In the genomic region with DNA sequence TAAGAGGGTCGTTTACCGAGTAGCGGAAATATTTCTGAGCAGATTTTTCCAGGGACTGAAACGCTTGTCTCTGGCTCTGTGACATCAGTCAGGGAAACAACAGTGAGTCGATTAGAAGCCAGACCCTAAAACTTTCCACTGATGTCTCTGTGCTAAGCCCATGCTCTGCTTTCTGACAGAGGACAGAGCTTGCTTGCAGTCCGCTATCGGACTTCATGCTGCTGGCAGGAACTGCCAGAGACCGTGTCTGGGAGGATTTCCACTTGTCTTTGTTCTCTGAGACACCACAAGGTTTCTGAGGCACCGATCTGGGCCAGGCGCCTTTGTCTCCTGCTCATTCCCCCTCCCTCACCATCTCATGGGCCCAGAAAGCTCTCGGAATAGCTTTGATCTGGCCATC, we compare ENCODE assay signal across 10 mouse cellular contexts. TPM values are rescaled to one million over a fixed set of nuclear protein-coding genes. Genes with fewer than 3 reads are reported as not detected.
A peak's percentile ranks its signal among the peaks of the same experiment; 100 is the strongest.
DNase-seq lines count a peak whose midpoint lies in the region; ATAC-seq lines count a peak whose summit lies in the region.
"Had no signal": no experiment of that assay in that cellular context is flagged by ENCODE, and none has a peak within 500 bp of the region (broad histone marks: within the 10 kb centered on the region; RNA-seq: fewer than 3 reads in every experiment).

No protein-coding gene starts in this region.

- H3K9ac ChIP-seq in heart, embryonic 16.5 days (ENCODE audit: low read length) = peak overlapping the region; percentile 2; the same call in 1 of the 2 replicates
- H3K9ac ChIP-seq in midbrain, embryonic 12.5 days (replicated peaks) = no peak overlapping the region

- WGBS in heart, embryonic 16.5 days = 25% methylated on average over 11 of the region's 11 CpGs
- WGBS in midbrain, embryonic 12.5 days = 27% methylated on average over 11 of the region's 11 CpGs

- no peak overlapping the region for H3K4me2 ChIP-seq in heart, embryonic 16.5 days (ENCODE audit: low read depth, low read length)
- H3K4me2 ChIP-seq in midbrain, embryonic 12.5 days (replicated peaks) = no peak overlapping the region

- no peaks in the 10 kb centered on the region for H3K27me3 ChIP-seq in heart, embryonic 16.5 days (ENCODE audit: control insufficient read depth, insufficient read depth, low read length)
- H3K27me3 ChIP-seq in midbrain, embryonic 12.5 days = no peaks in the 10 kb centered on the region

- H3K36me3 ChIP-seq in heart, embryonic 16.5 days (ENCODE audit: control insufficient read depth, insufficient read depth) = peaks cover 9% of the 10 kb centered on the region
- no peaks in the 10 kb centered on the region for H3K36me3 ChIP-seq in midbrain, embryonic 12.5 days

- no peaks in the 10 kb centered on the region for H3K9me3 ChIP-seq in heart, embryonic 16.5 days (replicated peaks; ENCODE audit: control insufficient read depth, low read length)
- H3K9me3 ChIP-seq in midbrain, embryonic 12.5 days = no peaks in the 10 kb centered on the region

- peak; percentile 50 for DNase-seq in embryo, embryonic 10.5 days (ENCODE audit: low spot score)
- no peak for DNase-seq in embryo, embryonic 11 days
- peak; percentile 68 for DNase-seq in kidney, postnatal 14 days
- no peak for DNase-seq in kidney, adult 18-20 months
- no peak for DNase-seq in testis, postnatal 10 days (ENCODE audit: low spot score)
- no peak for DNase-seq in cerebellum, adult 11-12 months
- DNase-seq: gastrocnemius, postnatal 25 days had no signal

- H3K4me3 ChIP-seq in heart, embryonic 16.5 days (ENCODE audit: low read length) = no peak overlapping the region
- H3K4me3 ChIP-seq in midbrain, embryonic 12.5 days = no peak overlapping the region

- peaks cover 18% of the 10 kb centered on the region for H3K4me1 ChIP-seq in heart, embryonic 16.5 days (ENCODE audit: control insufficient read depth, insufficient read depth, low read length)
- 0 out of 2 replicates have a peak, but pooled peaks cover 3% of the 10 kb centered on the region for H3K4me1 ChIP-seq in midbrain, embryonic 12.5 days

- ATAC-seq in heart, embryonic 16.5 days (replicated peaks; ENCODE audit: extremely low read depth, insufficient read depth, low FRiP score) = peak; percentile 65
- no peak for ATAC-seq in midbrain, embryonic 12.5 days (ENCODE audit: low FRiP score, low read depth)

- peak overlapping the region; percentile 70 for H3K27ac ChIP-seq in heart, embryonic 16.5 days (ENCODE audit: low read length)
- H3K27ac ChIP-seq in midbrain, embryonic 12.5 days (replicated peaks) = peak overlapping the region; percentile 64
- H3K27ac ChIP-seq: macrophage had no signal

RNA-seq across cellular contexts. Expression of a gene that starts 21.4 kb away (rescaled TPM):
- 170 and 176 TPM in 2 replicates for polyA plus RNA-seq in heart, embryonic 16.5 days (2015; fragmentation: Nextera tagmentation; extraction: Ambion mirVana)
- 27.7 and 29.5 TPM in 2 replicates for polyA plus RNA-seq in midbrain, embryonic 12.5 days (2016; fragmentation: Nextera tagmentation; extraction: Ambion mirVana)

RNA-seq across cellular contexts. Expression of a gene that starts 36.2 kb away (rescaled TPM):
- polyA plus RNA-seq in heart, embryonic 16.5 days (2015; fragmentation: Nextera tagmentation; extraction: Ambion mirVana) = 16.7 and 16.9 TPM in 2 replicates
- polyA plus RNA-seq in midbrain, embryonic 12.5 days (2016; fragmentation: Nextera tagmentation; extraction: Ambion mirVana) = 17.9 and 19.1 TPM in 2 replicates

RNA-seq across cellular contexts. Expression of a gene that starts 45.1 kb away (rescaled TPM):
- polyA plus RNA-seq in heart, embryonic 16.5 days (2015; fragmentation: Nextera tagmentation; extraction: Ambion mirVana) = 57.1 and 59.8 TPM in 2 replicates
- 99.3 and 103 TPM in 2 replicates for polyA plus RNA-seq in midbrain, embryonic 12.5 days (2016; fragmentation: Nextera tagmentation; extraction: Ambion mirVana)

RNA-seq across cellular contexts. Expression of a gene that starts 46.2 kb away (rescaled TPM):
- 470 and 488 TPM in 2 replicates for polyA plus RNA-seq in heart, embryonic 16.5 days (2015; fragmentation: Nextera tagmentation; extraction: Ambion mirVana)
- polyA plus RNA-seq in midbrain, embryonic 12.5 days (2016; fragmentation: Nextera tagmentation; extraction: Ambion mirVana) = 31.6 and 34.7 TPM in 2 replicates

RNA-seq across cellular contexts. Expression of a gene that starts 53.1 kb away (rescaled TPM):
- polyA plus RNA-seq in heart, embryonic 16.5 days (2015; fragmentation: Nextera tagmentation; extraction: Ambion mirVana) = 32.4 and 33.6 TPM in 2 replicates
- polyA plus RNA-seq in midbrain, embryonic 12.5 days (2016; fragmentation: Nextera tagmentation; extraction: Ambion mirVana) = 34.6 and 41.1 TPM in 2 replicates

Comparison
In these comparisons a context has a peak if more than half of its experiments do, and no peak if none do; other contexts are left out.
1. DNase-seq: peak in embryo, embryonic 10.5 days (single experiment) and kidney, postnatal 14 days (single experiment); none in embryo, embryonic 11 days (single experiment), kidney, adult 18-20 months (single experiment), testis, postnatal 10 days (single experiment) and cerebellum, adult 11-12 months (single experiment).